Mouse (Mus musculus): Measurements from ENCODE around the gene Gpi1. TPM values are rescaled to one million over a fixed set of nuclear protein-coding genes. Genes with fewer than 3 reads are reported as not detected.
A peak's percentile ranks its signal among the peaks of the same experiment; 100 is the strongest.

The Gpi1 gene
- polyA plus RNA-seq, 1 experiment from 2014 or later: 487 TPM

GRCm38 (mm10) chr7:34255916-34256315 lies 25.8 kb upstream of the Gpi1 start:
- no peaks in the 10 kb centered on the region for H3K27me3 ChIP-seq (replicated peaks; ENCODE audit: control insufficient read depth, insufficient read depth, low read length)
- no peaks in the 10 kb centered on the region for H3K9me3 ChIP-seq (ENCODE audit: control insufficient read depth, low read length)
- H3K36me3 ChIP-seq (ENCODE audit: control insufficient read depth, insufficient read depth, low read length): peaks cover 4% of the 10 kb centered on the region; the same call in 1 of the 2 replicates
- WGBS: 82% methylated on average over 1 of the region's 1 CpGs
- H3K4me1 ChIP-seq (ENCODE audit: control insufficient read depth, insufficient read depth, low read length): no peaks in the 10 kb centered on the region
- no peak overlapping the region for H3K27ac ChIP-seq (ENCODE audit: low read length)
- no peak overlapping the region for H3K4me2 ChIP-seq (ENCODE audit: low read depth, low read length)
- ATAC-seq: no peak
- H3K9ac ChIP-seq (ENCODE audit: low read depth, low read length): no peak overlapping the region
- H3K4me3 ChIP-seq (ENCODE audit: low read length): no peak overlapping the region

DNA sequence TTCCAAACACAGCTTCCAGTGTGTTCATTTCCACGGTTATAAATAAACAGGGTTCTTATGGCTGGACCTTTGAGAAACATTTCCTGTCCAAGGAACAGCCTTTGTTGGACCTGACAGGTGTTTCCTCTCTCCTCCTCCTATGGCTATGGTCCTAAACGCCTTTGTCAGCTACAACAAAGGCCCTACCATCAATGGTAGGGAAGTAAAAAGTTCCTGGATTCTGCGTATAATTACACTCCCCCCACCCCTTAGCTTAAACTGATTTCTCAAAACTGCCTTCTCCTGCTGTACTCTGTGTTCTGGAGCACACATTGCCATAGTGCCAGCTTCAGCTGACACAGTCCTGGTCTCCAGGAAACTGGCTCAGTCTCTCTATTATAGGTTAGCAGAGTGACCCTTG lies 25.0 kb upstream of the Gpi1 start:
- Histone ChIP-seq H3K27ac (ENCODE audit: low read length) (peak overlapping the region; percentile 28; the same call in 1 of the 2 replicates), H3K9ac (ENCODE audit: low read depth, low read length) (no peak overlapping the region), H3K9me3 (ENCODE audit: control insufficient read depth, low read length) (no peaks in the 10 kb centered on the region), H3K4me3 (ENCODE audit: low read length) (no peak overlapping the region), H3K4me2 (ENCODE audit: low read depth, low read length) (no peak overlapping the region), H3K27me3 (replicated peaks; ENCODE audit: control insufficient read depth, insufficient read depth, low read length) (no peaks in the 10 kb centered on the region), H3K36me3 (ENCODE audit: control insufficient read depth, insufficient read depth, low read length) (peaks cover 4% of the 10 kb centered on the region), H3K4me1 (ENCODE audit: control insufficient read depth, insufficient read depth, low read length) (no peaks in the 10 kb centered on the region)
- WGBS: 62% methylated on average over 3 of the region's 3 CpGs
- ATAC-seq: 0 out of 2 replicates have a peak, but pooled peaks have one; percentile 31

GRCm38 (mm10) chr7:34252030-34252429 lies 21.9 kb upstream of the Gpi1 start:
- Histone ChIP-seq H3K4me2 (ENCODE audit: low read depth, low read length) (no peak overlapping the region), H3K9me3 (ENCODE audit: control insufficient read depth, low read length) (no peaks in the 10 kb centered on the region), H3K27ac (ENCODE audit: low read length) (no peak overlapping the region), H3K4me1 (ENCODE audit: control insufficient read depth, insufficient read depth, low read length) (no peaks in the 10 kb centered on the region), H3K4me3 (ENCODE audit: low read length) (no peak overlapping the region), H3K9ac (ENCODE audit: low read depth, low read length) (no peak overlapping the region), H3K36me3 (ENCODE audit: control insufficient read depth, insufficient read depth, low read length) (peaks cover 5% of the 10 kb centered on the region), H3K27me3 (replicated peaks; ENCODE audit: control insufficient read depth, insufficient read depth, low read length) (no peaks in the 10 kb centered on the region)
- no peak for ATAC-seq
- WGBS: 88% methylated on average over 2 of the region's 2 CpGs

- no peaks in the 10 kb centered on the region for H3K4me1 ChIP-seq (ENCODE audit: control insufficient read depth, insufficient read depth, low read length)
- no peak within 1 kb of the TSS for H3K9ac ChIP-seq (ENCODE audit: low read depth, low read length)
- H3K27me3 ChIP-seq (replicated peaks; ENCODE audit: control insufficient read depth, insufficient read depth, low read length): no peaks in the 10 kb centered on the region
- H3K27ac ChIP-seq (ENCODE audit: low read length): no peak within 1 kb of the TSS
- peaks cover 7% of the 10 kb centered on the region for H3K36me3 ChIP-seq (ENCODE audit: control insufficient read depth, insufficient read depth, low read length)
- 94% methylated on average over 7 of the region's 7 CpGs for WGBS
- H3K4me2 ChIP-seq (ENCODE audit: low read depth, low read length): no peak within 1 kb of the TSS
- ATAC-seq: no peak
- no peaks in the 10 kb centered on the region for H3K9me3 ChIP-seq (ENCODE audit: control insufficient read depth, low read length)
- H3K4me3 ChIP-seq (ENCODE audit: low read length): no peak within 1 kb of the TSS
Observed at GRCm38 (mm10) chr7:34250738-34251137, 20.6 kb upstream of the Gpi1 start, which contains the start of gene Gm6096. Gm6096 (plus strand) TSS chr7:34251038.

DNA sequence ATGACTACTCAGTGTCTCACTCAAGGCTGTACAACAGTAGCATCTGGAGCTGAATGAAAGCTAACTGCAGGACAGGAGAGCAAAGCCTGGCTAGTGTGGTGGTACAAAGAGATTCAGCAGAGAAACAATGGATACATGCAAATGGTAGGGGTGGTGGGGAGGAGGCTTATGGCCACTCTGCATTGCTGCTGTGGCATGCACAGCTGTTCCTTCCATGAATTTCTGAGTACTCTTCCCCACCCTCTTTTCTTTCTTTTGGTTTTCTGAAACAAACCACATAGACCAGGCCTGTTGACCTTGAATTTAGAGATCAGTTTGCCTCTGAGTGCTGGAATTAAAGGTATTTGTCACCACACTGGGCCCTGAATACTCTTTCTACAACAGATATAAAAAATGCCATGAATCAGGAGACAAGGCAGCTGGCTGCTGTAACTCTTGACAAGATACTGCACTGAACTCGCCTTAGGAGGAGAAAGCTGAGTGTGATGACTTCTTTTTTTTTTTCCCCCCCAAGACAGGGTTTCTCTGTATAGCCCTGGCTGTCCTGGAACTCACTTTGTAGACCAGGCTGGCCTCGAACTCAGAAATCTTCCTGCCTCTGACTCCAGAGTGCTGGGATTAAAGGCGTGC lies 16.8 kb upstream of the Gpi1 start:
- H3K4me2 ChIP-seq (ENCODE audit: low read depth, low read length): no peak overlapping the region
- peaks cover 15% of the 10 kb centered on the region for H3K36me3 ChIP-seq (ENCODE audit: control insufficient read depth, insufficient read depth, low read length)
- no peak overlapping the region for H3K27ac ChIP-seq (ENCODE audit: low read length)
- no peak overlapping the region for H3K9ac ChIP-seq (ENCODE audit: low read depth, low read length)
- no peaks in the 10 kb centered on the region for H3K9me3 ChIP-seq (ENCODE audit: control insufficient read depth, low read length)
- H3K4me1 ChIP-seq (ENCODE audit: control insufficient read depth, insufficient read depth, low read length): no peaks in the 10 kb centered on the region
- 91% methylated on average over 3 of the region's 3 CpGs for WGBS
- no peak overlapping the region for H3K4me3 ChIP-seq (ENCODE audit: low read length)
- H3K27me3 ChIP-seq (replicated peaks; ENCODE audit: control insufficient read depth, insufficient read depth, low read length): no peaks in the 10 kb centered on the region
- ATAC-seq: no peak

DNA sequence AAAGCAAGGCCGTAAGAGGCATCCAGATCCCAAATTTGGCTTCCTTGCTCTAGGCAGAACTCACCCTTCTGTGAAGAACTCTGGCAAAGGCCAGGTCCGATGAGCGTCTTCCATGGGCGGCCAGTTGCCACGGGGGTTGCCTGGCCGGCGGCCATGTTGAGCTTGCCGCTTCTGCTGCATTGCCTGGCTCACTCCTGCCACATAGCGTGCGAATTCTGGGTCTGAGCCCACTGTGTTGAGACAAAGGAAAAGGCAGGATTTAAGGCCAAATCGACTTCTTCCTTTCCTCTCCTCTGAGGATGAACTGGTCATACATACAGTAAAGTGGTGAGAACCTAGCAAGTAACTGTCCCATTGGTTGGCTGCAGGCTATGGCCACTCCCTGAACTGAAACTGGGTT lies 12.0 kb upstream of the Gpi1 start:
- H3K4me1 ChIP-seq (ENCODE audit: control insufficient read depth, insufficient read depth, low read length): no peaks in the 10 kb centered on the region
- no peak overlapping the region for H3K27ac ChIP-seq (ENCODE audit: low read length)
- no peak overlapping the region for H3K4me2 ChIP-seq (ENCODE audit: low read depth, low read length)
- no peak for ATAC-seq
- peaks cover 20% of the 10 kb centered on the region for H3K36me3 ChIP-seq (ENCODE audit: control insufficient read depth, insufficient read depth, low read length)
- WGBS: 91% methylated on average over 11 of the region's 11 CpGs
- H3K9me3 ChIP-seq (ENCODE audit: control insufficient read depth, low read length): no peaks in the 10 kb centered on the region
- H3K27me3 ChIP-seq (replicated peaks; ENCODE audit: control insufficient read depth, insufficient read depth, low read length): no peaks in the 10 kb centered on the region
- H3K4me3 ChIP-seq (ENCODE audit: low read length): no peak overlapping the region
- H3K9ac ChIP-seq (ENCODE audit: low read depth, low read length): no peak overlapping the region

DNA sequence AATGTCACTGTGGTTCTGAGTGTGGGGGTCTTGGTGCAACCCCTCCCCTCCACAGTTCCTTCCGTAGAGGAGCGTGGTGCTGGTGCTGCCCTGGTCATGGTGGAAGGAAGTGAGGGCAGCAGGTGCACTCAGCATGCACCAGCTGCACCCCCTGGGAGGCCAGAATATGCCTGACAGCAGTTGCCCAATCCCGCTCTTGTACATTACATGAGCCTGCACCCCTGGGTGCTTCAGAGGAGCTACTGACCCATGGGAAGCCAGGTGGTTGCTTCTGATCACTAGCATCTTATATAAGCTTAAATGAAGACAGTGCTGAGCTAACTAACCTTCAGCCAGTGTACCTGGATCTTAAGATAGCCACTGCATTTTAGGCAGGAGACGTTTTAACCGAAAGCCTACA lies 8.0 kb upstream of the Gpi1 start:
- Histone ChIP-seq H3K4me1 (ENCODE audit: control insufficient read depth, insufficient read depth, low read length) (peaks cover 6% of the 10 kb centered on the region; the same call in 1 of the 2 replicates), H3K27me3 (replicated peaks; ENCODE audit: control insufficient read depth, insufficient read depth, low read length) (no peaks in the 10 kb centered on the region), H3K4me3 (ENCODE audit: low read length) (no peak overlapping the region), H3K4me2 (ENCODE audit: low read depth, low read length) (no peak overlapping the region), H3K27ac (ENCODE audit: low read length) (no peak overlapping the region), H3K9me3 (ENCODE audit: control insufficient read depth, low read length) (no peaks in the 10 kb centered on the region), H3K36me3 (ENCODE audit: control insufficient read depth, insufficient read depth, low read length) (peaks cover 16% of the 10 kb centered on the region), H3K9ac (ENCODE audit: low read depth, low read length) (no peak overlapping the region)
- 94% methylated on average over 5 of the region's 5 CpGs for WGBS
- ATAC-seq: no peak

DNA sequence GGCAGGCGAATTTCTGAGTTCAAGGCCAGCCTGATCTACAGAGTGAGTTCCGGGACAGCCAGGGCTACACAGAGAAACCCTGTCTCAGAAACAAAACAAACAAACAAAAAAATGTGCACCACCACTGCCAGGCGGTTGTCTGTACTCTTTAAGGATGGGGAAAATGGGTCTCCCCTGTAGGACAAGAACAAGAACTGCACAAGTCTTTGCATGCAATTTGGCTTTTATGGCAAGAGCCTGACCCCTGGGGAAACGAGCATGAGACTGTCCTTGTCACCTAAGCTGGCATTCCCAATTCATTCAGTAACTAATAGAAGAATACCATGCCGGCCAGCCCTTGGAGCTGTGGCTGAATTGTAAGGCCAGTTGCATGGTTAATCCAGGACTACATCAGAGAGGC lies 5.5 kb upstream of the Gpi1 start:
- ATAC-seq: no peak
- H3K9ac ChIP-seq (ENCODE audit: low read depth, low read length): no peak overlapping the region
- H3K4me3 ChIP-seq (ENCODE audit: low read length): no peak overlapping the region
- no peak overlapping the region for H3K27ac ChIP-seq (ENCODE audit: low read length)
- WGBS: 94% methylated on average over 5 of the region's 5 CpGs
- peaks cover 8% of the 10 kb centered on the region; the same call in 1 of the 2 replicates for H3K4me1 ChIP-seq (ENCODE audit: control insufficient read depth, insufficient read depth, low read length)
- no peaks in the 10 kb centered on the region for H3K9me3 ChIP-seq (ENCODE audit: control insufficient read depth, low read length)
- peaks cover 11% of the 10 kb centered on the region for H3K36me3 ChIP-seq (ENCODE audit: control insufficient read depth, insufficient read depth, low read length)
- no peaks in the 10 kb centered on the region for H3K27me3 ChIP-seq (replicated peaks; ENCODE audit: control insufficient read depth, insufficient read depth, low read length)
- no peak overlapping the region for H3K4me2 ChIP-seq (ENCODE audit: low read depth, low read length)

- Histone ChIP-seq H3K9ac (ENCODE audit: low read depth, low read length) (peak overlapping the region; percentile 73), H3K4me3 (ENCODE audit: low read length) (peak overlapping the region; percentile 41), H3K4me2 (ENCODE audit: low read depth, low read length) (peak overlapping the region; percentile 78), H3K27me3 (replicated peaks; ENCODE audit: control insufficient read depth, insufficient read depth, low read length) (no peaks in the 10 kb centered on the region), H3K36me3 (ENCODE audit: control insufficient read depth, insufficient read depth, low read length) (peaks cover 11% of the 10 kb centered on the region), H3K9me3 (ENCODE audit: control insufficient read depth, low read length) (no peaks in the 10 kb centered on the region), H3K4me1 (ENCODE audit: control insufficient read depth, insufficient read depth, low read length) (peaks cover 9% of the 10 kb centered on the region; the same call in 1 of the 2 replicates), H3K27ac (ENCODE audit: low read length) (peak overlapping the region; percentile 82)
- ATAC-seq: no peak; the same call in 1 of the 2 replicates
- 2% methylated on average over 17 of the region's 17 CpGs for WGBS
Observed at GRCm38 (mm10) chr7:34234610-34235561, 4.8 kb upstream of the Gpi1 start.

Measured in intestine, embryonic 16.5 days (tissue).